Comparison of ENCODE assay signal across 10 mouse cellular contexts in genomic region chr11:113726994-113727888, GRCm38 (mm10). TPM values are rescaled to one million over a fixed set of nuclear protein-coding genes. Genes with fewer than 3 reads are reported as not detected.
DNase-seq lines count a peak whose midpoint lies in the region; ATAC-seq and TF ChIP-seq lines count a peak whose summit lies in the region.
"Had no signal": no experiment of that assay in that cellular context is flagged by ENCODE, and none has a peak within 500 bp of the region (broad histone marks: within the 10 kb centered on the region; RNA-seq: fewer than 3 reads in every experiment).

No protein-coding gene starts in this region.

- H3K9me3 ChIP-seq in forebrain, embryonic 13.5 days (replicated peaks): no peaks in the 10 kb centered on the region
- H3K9me3 ChIP-seq in forebrain, embryonic 14.5 days (replicated peaks; ENCODE audit: control insufficient read depth, low read length): no peaks in the 10 kb centered on the region
- no peaks in the 10 kb centered on the region for H3K9me3 ChIP-seq in kidney, embryonic 14.5 days (ENCODE audit: control insufficient read depth, low read length)
- no peaks in the 10 kb centered on the region for H3K9me3 ChIP-seq in midbrain, embryonic 16.5 days (replicated peaks; ENCODE audit: control insufficient read depth, low read length, poor library complexity, severe bottlenecking)

- TF ChIP-seq CTCF in brain, embryonic 14.5 days (IDR thresholded peaks at IDR 0.05; ENCODE audit: borderline replicate concordance, extremely low read depth, insufficient read depth, insufficient read length): no peak

- WGBS in forebrain, embryonic 13.5 days: 83% methylated on average over 14 of the region's 14 CpGs
- 79% methylated on average over 14 of the region's 14 CpGs for WGBS in forebrain, embryonic 14.5 days
- 63% methylated on average over 14 of the region's 14 CpGs for WGBS in kidney, embryonic 14.5 days
- 84% methylated on average over 14 of the region's 14 CpGs for WGBS in midbrain, embryonic 16.5 days

- no peak for ATAC-seq in forebrain, embryonic 13.5 days
- no peak for ATAC-seq in forebrain, embryonic 14.5 days
- no peak for ATAC-seq in kidney, embryonic 14.5 days (ENCODE audit: low FRiP score, low TSS enrichment)
- ATAC-seq in midbrain, embryonic 16.5 days: no peak

- peak overlapping the region; percentile 10; the same call in 1 of the 2 replicates for H3K27ac ChIP-seq in forebrain, embryonic 13.5 days
- no peak overlapping the region for H3K27ac ChIP-seq in forebrain, embryonic 14.5 days (ENCODE audit: low read depth, low read length)
- H3K27ac ChIP-seq in kidney, embryonic 14.5 days (ENCODE audit: low read depth, low read length): peak overlapping the region; percentile 56; the same call in 1 of the 2 replicates
- no peak overlapping the region for H3K27ac ChIP-seq in midbrain, embryonic 16.5 days (ENCODE audit: low read length)

- H3K9ac ChIP-seq in forebrain, embryonic 13.5 days: no peak overlapping the region
- H3K9ac ChIP-seq in forebrain, embryonic 14.5 days (ENCODE audit: low read length): no peak overlapping the region
- peak overlapping the region; percentile 14; the same call in 1 of the 2 replicates for H3K9ac ChIP-seq in kidney, embryonic 14.5 days (ENCODE audit: low read depth, low read length)
- H3K9ac ChIP-seq in midbrain, embryonic 16.5 days (ENCODE audit: low read depth, low read length): no peak overlapping the region

- no peak for TF ChIP-seq POLR2A in brain, embryonic 14.5 days (IDR thresholded peaks at IDR 0.05; ENCODE audit: borderline replicate concordance, extremely low read depth, insufficient read depth, insufficient read length, poor library complexity, severe bottlenecking)

- H3K4me2 ChIP-seq in forebrain, embryonic 13.5 days: no peak overlapping the region
- no peak overlapping the region for H3K4me2 ChIP-seq in forebrain, embryonic 14.5 days (ENCODE audit: low read length)
- no peak overlapping the region for H3K4me2 ChIP-seq in kidney, embryonic 14.5 days (replicated peaks; ENCODE audit: low read depth, low read length)
- H3K4me2 ChIP-seq in midbrain, embryonic 16.5 days (ENCODE audit: low read length): no peak overlapping the region

- peaks cover 68% of the 10 kb centered on the region for H3K36me3 ChIP-seq in forebrain, embryonic 13.5 days (ENCODE audit: poor library complexity, severe bottlenecking)
- H3K36me3 ChIP-seq in forebrain, embryonic 14.5 days (ENCODE audit: control insufficient read depth, insufficient read depth, low read length): peaks cover 38% of the 10 kb centered on the region
- peaks cover 39% of the 10 kb centered on the region for H3K36me3 ChIP-seq in kidney, embryonic 14.5 days (ENCODE audit: control insufficient read depth, insufficient read depth, low read length)
- peaks cover 22% of the 10 kb centered on the region for H3K36me3 ChIP-seq in midbrain, embryonic 16.5 days (ENCODE audit: control insufficient read depth, insufficient read depth, low read length)

- no peak overlapping the region for H3K4me3 ChIP-seq in forebrain, embryonic 13.5 days
- no peak overlapping the region for H3K4me3 ChIP-seq in forebrain, embryonic 14.5 days (ENCODE audit: low read depth, low read length)
- H3K4me3 ChIP-seq in kidney, embryonic 14.5 days (ENCODE audit: low read length): no peak overlapping the region
- H3K4me3 ChIP-seq in midbrain, embryonic 16.5 days (ENCODE audit: low read depth, low read length): no peak overlapping the region
- H3K4me3 ChIP-seq: erythroblast, embryonic 14.5 days had no signal

- no peak for DNase-seq in forebrain, embryonic 14.5 days (ENCODE audit: low spot score)
- no peak for DNase-seq in kidney, adult 11 months
- DNase-seq in brain, embryonic 14.5 days (ENCODE audit: low read depth): peak; percentile 47
- peak; percentile 72 to 81 for DNase-seq in kidney, postnatal 4 days
- DNase-seq in cerebellum, adult 8-10 months: no peak
- DNase-seq: cerebellum, adult 18-20 months had no signal

- no peaks in the 10 kb centered on the region for H3K27me3 ChIP-seq in forebrain, embryonic 13.5 days
- H3K27me3 ChIP-seq in forebrain, embryonic 14.5 days (replicated peaks; ENCODE audit: control insufficient read depth, insufficient read depth, low read length): no peaks in the 10 kb centered on the region
- H3K27me3 ChIP-seq in kidney, embryonic 14.5 days (ENCODE audit: control insufficient read depth, insufficient read depth, low read length): no peaks in the 10 kb centered on the region
- no peaks in the 10 kb centered on the region for H3K27me3 ChIP-seq in midbrain, embryonic 16.5 days (ENCODE audit: control insufficient read depth, insufficient read depth, low read depth, low read length)

- H3K4me1 ChIP-seq in forebrain, embryonic 13.5 days: peaks cover 60% of the 10 kb centered on the region
- H3K4me1 ChIP-seq in forebrain, embryonic 14.5 days (ENCODE audit: control insufficient read depth, insufficient read depth, low read length): peaks cover 16% of the 10 kb centered on the region
- H3K4me1 ChIP-seq in kidney, embryonic 14.5 days (ENCODE audit: control insufficient read depth, insufficient read depth, low read length): peaks cover 57% of the 10 kb centered on the region
- H3K4me1 ChIP-seq in midbrain, embryonic 16.5 days (ENCODE audit: control insufficient read depth, insufficient read depth, low read length): no peaks in the 10 kb centered on the region

RNA-seq across cellular contexts. Expression of gene Cpsf4l, which starts 17.4 kb away (rescaled TPM):
- polyA plus RNA-seq in forebrain, embryonic 13.5 days (2015; fragmentation: Nextera tagmentation; extraction: Ambion mirVana): 0.31 and 1.0 TPM in 2 replicates
- not detected in 2 replicates for polyA plus RNA-seq in forebrain, embryonic 14.5 days (2014; fragmentation: Nextera tagmentation; extraction: Ambion mirVana)
- 0.90 and 1.4 TPM in 2 replicates for polyA plus RNA-seq in kidney, embryonic 14.5 days (2014; fragmentation: Nextera tagmentation; extraction: Ambion mirVana)
- polyA plus RNA-seq in brain, embryonic 14.5 days (2012; rRNA removed): 0.28 and 0.29 TPM in 2 replicates
- 0.25 and 0.58 TPM in 2 replicates for polyA plus RNA-seq in midbrain, embryonic 16.5 days (2015; fragmentation: Nextera tagmentation; extraction: Ambion mirVana)
- polyA plus RNA-seq: erythroblast, embryonic 14.5 days had no signal

RNA-seq across cellular contexts. Expression of gene Cdc42ep4, which starts 24.4 kb away (rescaled TPM):
- polyA plus RNA-seq in forebrain, embryonic 13.5 days (2015; fragmentation: Nextera tagmentation; extraction: Ambion mirVana): 89.8 and 98.0 TPM in 2 replicates
- polyA plus RNA-seq in forebrain, embryonic 14.5 days (2014; fragmentation: Nextera tagmentation; extraction: Ambion mirVana): 52.4 and 61.5 TPM in 2 replicates
- 36.0 and 45.4 TPM in 2 replicates for polyA plus RNA-seq in kidney, embryonic 14.5 days (2014; fragmentation: Nextera tagmentation; extraction: Ambion mirVana)
- 51.2 and 61.3 TPM in 2 replicates for polyA plus RNA-seq in brain, embryonic 14.5 days (2012; rRNA removed)
- 73.2 and 75.0 TPM in 2 replicates for polyA plus RNA-seq in midbrain, embryonic 16.5 days (2015; fragmentation: Nextera tagmentation; extraction: Ambion mirVana)

RNA-seq across cellular contexts. Expression of gene D11Wsu47e, which starts 43.0 kb away (rescaled TPM):
- 20.6 and 21.7 TPM in 2 replicates for polyA plus RNA-seq in forebrain, embryonic 13.5 days (2015; fragmentation: Nextera tagmentation; extraction: Ambion mirVana)
- 27.0 and 28.4 TPM in 2 replicates for polyA plus RNA-seq in forebrain, embryonic 14.5 days (2014; fragmentation: Nextera tagmentation; extraction: Ambion mirVana)
- 20.5 and 29.7 TPM in 2 replicates for polyA plus RNA-seq in kidney, embryonic 14.5 days (2014; fragmentation: Nextera tagmentation; extraction: Ambion mirVana)
- polyA plus RNA-seq in brain, embryonic 14.5 days (2012; rRNA removed): 31.4 and 34.3 TPM in 2 replicates
- polyA plus RNA-seq in midbrain, embryonic 16.5 days (2015; fragmentation: Nextera tagmentation; extraction: Ambion mirVana): 24.5 and 25.8 TPM in 2 replicates

RNA-seq across cellular contexts. Expression of gene Fam104a, which starts 43.3 kb away (rescaled TPM):
- polyA plus RNA-seq in forebrain, embryonic 13.5 days (2015; fragmentation: Nextera tagmentation; extraction: Ambion mirVana): 48.2 and 51.9 TPM in 2 replicates
- polyA plus RNA-seq in forebrain, embryonic 14.5 days (2014; fragmentation: Nextera tagmentation; extraction: Ambion mirVana): 53.2 and 53.7 TPM in 2 replicates
- polyA plus RNA-seq in kidney, embryonic 14.5 days (2014; fragmentation: Nextera tagmentation; extraction: Ambion mirVana): 49.7 and 49.8 TPM in 2 replicates
- polyA plus RNA-seq in brain, embryonic 14.5 days (2012; rRNA removed): 30.2 and 37.4 TPM in 2 replicates
- 37.4 and 37.9 TPM in 2 replicates for polyA plus RNA-seq in midbrain, embryonic 16.5 days (2015; fragmentation: Nextera tagmentation; extraction: Ambion mirVana)

Comparison
In these comparisons a context has a peak if more than half of its experiments do, and no peak if none do; other contexts are left out.
1. H3K27ac ChIP-seq: peak in forebrain, embryonic 13.5 days (single experiment) and kidney, embryonic 14.5 days (single experiment); none in forebrain, embryonic 14.5 days (single experiment) and midbrain, embryonic 16.5 days (single experiment).
2. DNase-seq: peak in brain, embryonic 14.5 days (single experiment) and kidney, postnatal 4 days (2 of 2); none in forebrain, embryonic 14.5 days (single experiment), kidney, adult 11 months (single experiment) and cerebellum, adult 8-10 months (single experiment).